Mouse (Mus musculus) hindbrain, embryonic 14.5 days (tissue): Measurements from ENCODE around the gene Nfix. TPM values are rescaled to one million over a fixed set of nuclear protein-coding genes. Genes with fewer than 3 reads are reported as not detected.
A peak's percentile ranks its signal among the peaks of the same experiment; 100 is the strongest.

Experiments
- ATAC-seq: fragments of 200-750 bp; cut with Nextera tagmentation; 2 replicates; pipeline ENCODE4 v1.8.0; 2017; ENCODE audit warnings: moderate number of reproducible peaks, mild to moderate bottlenecking, moderate TSS enrichment, moderate library complexity; ENCODE audit not compliant: low FRiP score
- DNase-seq: peaks from one replicate; pipeline ENCODE4 v3.0.0-alpha.2; 2015; ENCODE audit warnings: low spot score
- H3K27ac ChIP-seq: fragments of 300-500 bp; sonication (generic); 2 replicates; pipeline ENCODE4 v1.5.1; 2014; ENCODE audit warnings: mild to moderate bottlenecking, moderate library complexity
- H3K27me3 ChIP-seq: fragments of 300-500 bp; sonication (generic); 2 replicates; pipeline ENCODE4 v1.6.1; 2014; ENCODE audit warnings: mild to moderate bottlenecking, low read length, mixed read lengths; ENCODE audit not compliant: control insufficient read depth, insufficient read depth
- H3K36me3 ChIP-seq: fragments of 300-500 bp; sonication (generic); replicated peaks from 2 replicates; pipeline ENCODE4 v1.6.1; 2014; ENCODE audit not compliant: control insufficient read depth, insufficient read depth
- H3K4me1 ChIP-seq: fragments of 300-500 bp; sonication (generic); replicated peaks from 2 replicates; pipeline ENCODE4 v1.6.1; 2014; ENCODE audit warnings: antibody characterized with exemption, low read length, mixed read lengths; ENCODE audit not compliant: control insufficient read depth, insufficient read depth
- H3K4me2 ChIP-seq: fragments of 300-500 bp; sonication (generic); replicated peaks from 2 replicates; pipeline ENCODE4 v1.6.1; 2014; ENCODE audit warnings: mild to moderate bottlenecking, moderate library complexity
- H3K4me3 ChIP-seq: fragments of 300-500 bp; sonication (generic); replicated peaks from 2 replicates; pipeline ENCODE4 v1.5.1; 2014; ENCODE audit warnings: mild to moderate bottlenecking, low read length
- H3K9ac ChIP-seq: fragments of 300-500 bp; sonication (generic); 2 replicates; pipeline ENCODE4 v1.6.1; 2014
- H3K9me3 ChIP-seq: fragments of 300-500 bp; sonication (generic); 2 replicates; pipeline ENCODE4 v1.6.1; 2016; ENCODE audit warnings: low read length; ENCODE audit not compliant: control insufficient read depth
- WGBS: fragments of 180-500 bp; shearing (Covaris S2); extraction: QIAGEN DNeasy Blood & Tissue Kit; methylation state at CpG from one replicate; pipeline ENCODE4 v1.1.7; 2014; 5-methylcytosine and 5-hydroxymethylcytosine counted together
- polyA plus RNA-seq: library from polyadenylated mRNA; unstranded; fragments of >200 nt; fragmentation: Nextera tagmentation; extraction: Ambion mirVana; gene quantifications from 2 replicates; pipeline ENCODE4 v1.2.1, GENCODE M21; 2014

The Nfix gene
- polyA plus RNA-seq, 1 experiment from 2014 or later: 82.4 TPM

DNA sequence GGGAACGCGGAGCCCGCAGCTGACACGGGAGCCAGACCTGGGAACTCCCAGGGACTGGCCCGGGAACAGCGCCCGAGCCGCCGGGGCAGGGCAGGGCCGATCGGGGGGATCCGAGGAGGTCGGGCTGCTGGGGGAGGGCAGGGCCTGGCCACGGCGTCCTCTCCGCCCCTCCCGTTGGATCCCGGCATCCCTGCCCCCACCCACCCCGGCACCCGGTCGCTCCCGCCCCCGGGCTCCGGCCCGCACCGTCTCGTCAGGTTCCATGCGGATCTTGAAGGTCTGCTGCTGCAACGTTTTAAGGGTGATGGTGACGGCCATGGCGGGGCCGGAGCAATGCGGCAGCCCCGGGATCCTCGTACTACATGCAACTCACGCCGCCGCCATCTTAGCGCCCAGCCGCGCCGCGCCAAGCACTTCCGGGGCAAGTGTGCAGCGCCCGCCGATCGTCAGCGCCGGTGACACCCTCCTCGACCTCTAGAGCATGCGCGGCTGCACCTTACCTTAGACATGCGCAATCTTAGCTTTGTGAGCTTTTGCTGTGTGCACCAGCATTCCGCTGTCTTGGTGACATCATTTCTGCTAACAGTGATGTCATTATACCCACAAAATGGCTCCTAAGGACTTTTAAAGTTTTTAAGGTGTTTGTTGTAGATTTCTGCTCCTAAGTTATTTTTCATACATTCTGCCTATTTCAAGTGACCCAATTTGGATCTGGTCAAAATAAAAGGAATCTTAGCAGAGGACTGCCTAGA is 40.3 kb upstream of the Nfix start, which contains the start of gene Rad23a:
Gene Rad23a (minus strand): TSS at position 418 of the 752 bp plus-strand sequence.
- DNase-seq (peak; percentile 97), ATAC-seq (peak; percentile 95)
- Histone ChIP-seq H3K36me3 (peaks cover 83% of the 10 kb centered on the region), H3K9me3 (no peaks in the 10 kb centered on the region), H3K4me2 (peak within 1 kb of the TSS; percentile 76), H3K9ac (peak within 1 kb of the TSS; percentile 92), H3K27ac (peak within 1 kb of the TSS; percentile 89), H3K4me1 (peaks cover 24% of the 10 kb centered on the region), H3K4me3 (peak within 1 kb of the TSS; percentile 89), H3K27me3 (no peaks in the 10 kb centered on the region)
- WGBS: under 1% methylated on average over 41 of the region's 55 CpGs

DNA sequence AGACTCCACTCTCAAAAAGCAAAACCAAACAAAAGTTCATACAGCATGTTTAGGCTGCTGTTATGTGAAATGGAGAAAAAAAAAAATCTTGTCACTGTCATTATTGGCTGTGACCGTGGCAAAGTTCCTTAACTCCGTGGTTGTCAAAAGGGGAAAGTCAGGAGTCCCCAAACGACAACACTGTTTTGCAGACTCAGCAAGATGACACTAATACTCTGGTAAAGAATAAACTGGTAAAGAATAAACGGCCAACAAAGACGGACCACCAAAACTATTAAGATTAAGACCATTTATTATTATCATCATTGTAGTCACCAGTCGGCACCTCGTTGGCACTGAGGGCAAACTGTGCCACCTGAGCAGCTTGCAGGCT is 39.7 kb upstream of the Nfix start:
- peaks cover 82% of the 10 kb centered on the region for H3K36me3 ChIP-seq

DNA sequence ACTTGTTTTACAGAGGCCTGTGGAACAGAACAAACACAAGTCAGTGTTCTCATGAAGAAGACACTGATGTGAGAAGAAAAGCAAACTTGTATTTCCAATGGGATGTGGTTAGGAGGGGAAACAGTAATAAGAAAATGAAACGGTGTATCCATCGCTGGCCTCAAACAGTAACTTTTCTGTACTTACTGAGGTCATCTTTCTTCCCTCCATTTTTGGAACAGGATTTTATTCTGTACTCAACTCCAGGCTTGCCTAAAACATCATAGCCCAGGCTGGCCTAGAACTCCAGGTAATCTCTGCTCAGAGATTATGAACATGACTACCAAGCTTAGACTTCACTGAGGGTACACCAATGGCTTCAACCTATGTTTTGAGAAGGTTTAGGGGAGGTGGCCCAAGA is 39.3 kb upstream of the Nfix start:
- WGBS: 97% methylated on average over 2 of the region's 2 CpGs
- Histone ChIP-seq H3K4me2 (peak overlapping the region; percentile 76), H3K36me3 (peaks cover 82% of the 10 kb centered on the region), H3K27me3 (no peaks in the 10 kb centered on the region), H3K4me3 (peak overlapping the region; percentile 89), H3K4me1 (peaks cover 18% of the 10 kb centered on the region), H3K27ac (0 out of 2 replicates have a peak overlapping the region, but pooled peaks have one; percentile 89), H3K9ac (peak overlapping the region; percentile 92), H3K9me3 (no peaks in the 10 kb centered on the region)
- ATAC-seq: no peak
- DNase-seq: no peak

More for the DNA sequence above, 39.7 kb upstream of the Nfix start:
- Histone ChIP-seq H3K4me1 (peaks cover 21% of the 10 kb centered on the region), H3K9ac (peak overlapping the region; percentile 92), H3K27me3 (no peaks in the 10 kb centered on the region), H3K4me2 (peak overlapping the region; percentile 76), H3K27ac (peak overlapping the region; percentile 89), H3K9me3 (no peaks in the 10 kb centered on the region), H3K4me3 (peak overlapping the region; percentile 89)
- DNase-seq: no peak
- no peak for ATAC-seq
- WGBS: 3% methylated on average over 7 of the region's 7 CpGs

DNA sequence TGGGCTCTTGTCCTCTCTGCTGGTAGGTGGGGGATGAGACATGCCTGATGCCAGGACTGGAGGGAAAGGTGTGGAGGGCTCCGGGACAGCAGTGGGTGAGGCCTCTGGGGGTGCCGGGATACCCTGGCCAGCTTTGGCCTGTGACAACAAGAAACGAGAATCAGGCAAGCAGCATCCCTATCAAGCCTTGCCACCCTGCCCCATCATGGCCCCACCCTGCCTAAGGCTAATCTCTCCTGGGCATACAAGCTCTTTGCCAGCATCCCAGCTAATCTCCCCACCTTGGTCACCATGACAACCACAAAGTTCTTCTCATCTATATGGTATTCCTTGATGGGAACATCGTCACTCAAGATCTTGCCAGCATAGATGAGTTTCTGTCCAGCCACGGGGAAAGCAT is 38.4 kb upstream of the Nfix start:
- Histone ChIP-seq H3K4me3 (no peak overlapping the region), H3K27me3 (no peaks in the 10 kb centered on the region), H3K9ac (no peak overlapping the region), H3K4me1 (peaks cover 12% of the 10 kb centered on the region), H3K9me3 (no peaks in the 10 kb centered on the region), H3K4me2 (no peak overlapping the region), H3K27ac (no peak overlapping the region), H3K36me3 (peaks cover 81% of the 10 kb centered on the region)
- DNase-seq (no peak), ATAC-seq (no peak)
- 91% methylated on average over 5 of the region's 5 CpGs for WGBS

DNA sequence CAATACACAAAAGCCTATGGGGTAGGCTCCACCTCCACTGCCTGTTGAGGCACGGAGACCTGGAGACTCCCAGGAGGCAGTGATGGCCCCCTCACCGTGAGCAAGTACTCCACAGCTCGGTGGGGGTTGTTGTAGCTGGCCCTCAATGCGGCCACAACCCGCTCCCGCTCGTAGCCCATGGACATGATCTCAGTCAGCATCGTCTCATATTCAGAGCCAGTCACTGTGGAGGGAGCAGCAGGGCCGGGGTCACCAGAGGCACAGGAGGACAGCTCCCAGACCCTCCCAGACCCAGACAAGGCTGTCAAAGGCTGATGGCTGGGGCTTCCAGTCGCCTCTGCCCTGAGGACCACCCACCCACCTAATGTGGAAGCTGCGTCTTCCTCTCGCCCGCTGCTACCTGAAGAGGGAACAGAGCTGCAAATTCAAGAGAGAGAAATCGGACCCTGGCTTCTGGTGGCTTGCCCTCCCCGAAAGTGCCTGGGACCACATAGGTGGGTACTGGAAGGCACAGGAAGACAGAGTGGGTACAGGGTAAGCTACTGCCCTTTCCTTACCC is 37.8 kb upstream of the Nfix start:
- Histone ChIP-seq H3K9me3 (no peaks in the 10 kb centered on the region), H3K4me1 (peaks cover 16% of the 10 kb centered on the region), H3K27me3 (no peaks in the 10 kb centered on the region)

DNA sequence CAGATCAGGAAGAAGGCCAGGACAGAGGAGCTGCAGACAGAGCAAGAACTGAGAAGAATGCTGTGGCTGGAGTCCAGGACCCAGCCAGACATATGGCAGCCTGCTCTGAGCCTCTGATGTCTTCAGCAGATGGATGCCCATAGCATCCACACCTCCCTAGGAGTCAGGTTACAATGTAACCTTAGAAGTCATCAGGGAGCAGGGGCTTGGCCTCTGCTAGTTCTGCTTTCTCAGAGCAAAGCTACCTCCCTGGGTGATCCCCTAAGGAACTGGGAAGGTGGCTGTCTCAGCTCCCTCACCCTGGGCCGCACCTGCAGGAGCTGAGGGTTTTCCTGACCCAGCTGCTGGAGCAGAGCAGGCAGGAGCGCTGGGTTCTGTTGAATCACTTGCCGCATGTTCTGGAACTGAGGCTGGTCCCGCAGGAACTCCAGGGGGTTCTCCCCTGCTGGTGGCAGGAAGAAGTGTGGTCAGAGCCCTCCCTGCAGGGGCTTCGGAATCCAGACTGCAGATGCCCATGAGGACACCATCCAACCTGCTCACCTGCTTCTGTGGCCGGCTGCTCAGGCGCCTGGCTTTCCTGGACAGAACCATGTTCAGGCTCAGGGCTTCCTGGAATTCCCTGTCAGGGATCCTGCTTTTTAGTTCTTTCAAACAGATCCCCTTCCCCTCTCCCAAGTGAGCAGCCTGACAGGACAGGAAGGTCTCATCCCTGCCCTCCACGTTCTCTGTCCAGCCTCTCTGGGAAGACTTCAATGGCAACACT is 37.2 kb upstream of the Nfix start:
- 72% methylated on average over 8 of the region's 8 CpGs for WGBS
- no peak overlapping the region for H3K9ac ChIP-seq
- DNase-seq (no peak), ATAC-seq (no peak)
- H3K4me3 ChIP-seq: no peak overlapping the region
- no peak overlapping the region for H3K27ac ChIP-seq
- no peak overlapping the region for H3K4me2 ChIP-seq
- H3K9me3 ChIP-seq: no peaks in the 10 kb centered on the region
- H3K4me1 ChIP-seq: peaks cover 19% of the 10 kb centered on the region
- peaks cover 69% of the 10 kb centered on the region for H3K36me3 ChIP-seq
- no peaks in the 10 kb centered on the region for H3K27me3 ChIP-seq

More for the DNA sequence above, 37.8 kb upstream of the Nfix start:
- H3K4me3 ChIP-seq: no peak overlapping the region
- no peak overlapping the region for H3K27ac ChIP-seq
- peaks cover 76% of the 10 kb centered on the region for H3K36me3 ChIP-seq
- 83% methylated on average over 15 of the region's 15 CpGs for WGBS
- no peak for DNase-seq
- no peak overlapping the region for H3K9ac ChIP-seq
- no peak overlapping the region for H3K4me2 ChIP-seq
- no peak for ATAC-seq

DNA sequence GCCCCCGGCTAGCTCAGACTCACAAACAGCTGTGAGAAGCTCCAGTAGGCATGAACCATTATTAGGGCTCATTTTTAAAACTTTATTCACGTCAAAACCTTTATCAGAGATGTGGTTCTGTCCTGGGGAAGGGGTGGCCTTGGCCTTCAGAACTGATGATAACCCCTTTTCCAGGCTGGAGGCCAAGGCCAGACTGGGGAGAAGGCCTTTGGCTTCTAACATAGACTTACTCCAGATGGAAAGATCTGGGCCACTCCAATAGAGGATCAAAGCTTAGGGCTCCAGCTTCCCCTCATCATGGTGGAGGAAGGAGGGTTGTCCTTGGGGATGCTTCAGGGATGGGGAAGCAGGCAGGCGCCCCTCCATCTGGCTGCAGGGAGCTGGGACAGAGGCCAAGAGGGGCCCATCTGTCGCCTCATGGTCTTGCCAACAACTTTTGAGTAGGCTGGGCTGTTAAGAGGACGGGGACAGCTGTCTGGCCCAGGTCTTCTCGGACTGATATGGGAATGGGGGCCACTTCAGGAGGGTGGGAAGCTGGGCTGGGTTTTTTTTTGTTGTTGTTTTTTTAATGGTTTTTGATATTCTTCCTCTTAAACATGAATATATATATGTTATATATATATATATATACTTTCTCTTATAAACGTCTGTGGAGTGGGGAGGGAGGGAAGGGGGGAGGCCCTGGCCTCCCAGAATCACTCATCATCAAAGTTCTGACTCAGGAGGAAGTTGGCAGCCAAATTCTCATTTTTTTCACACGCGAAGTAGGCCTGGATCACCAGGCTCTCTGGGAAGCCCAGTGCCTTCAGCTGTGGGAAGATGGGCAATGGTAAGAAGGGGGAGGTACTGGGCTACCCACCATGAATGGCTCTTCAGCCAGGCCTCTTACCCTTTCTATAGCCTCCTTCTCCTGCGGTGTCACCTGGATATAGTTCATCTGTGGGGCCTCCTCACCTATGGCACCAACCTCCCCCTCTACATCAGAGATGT is 35.0 kb upstream of the Nfix start:
- no peak for DNase-seq
- Histone ChIP-seq H3K4me1 (peaks cover 19% of the 10 kb centered on the region), H3K4me2 (no peak overlapping the region), H3K4me3 (no peak overlapping the region), H3K9me3 (no peaks in the 10 kb centered on the region), H3K9ac (no peak overlapping the region), H3K27ac (peak overlapping the region; percentile 76), H3K36me3 (peaks cover 56% of the 10 kb centered on the region), H3K27me3 (no peaks in the 10 kb centered on the region)
- WGBS: 62% methylated on average over 10 of the region's 10 CpGs
- ATAC-seq: 0 out of 2 replicates have a peak, but pooled peaks have one; percentile 18

DNA sequence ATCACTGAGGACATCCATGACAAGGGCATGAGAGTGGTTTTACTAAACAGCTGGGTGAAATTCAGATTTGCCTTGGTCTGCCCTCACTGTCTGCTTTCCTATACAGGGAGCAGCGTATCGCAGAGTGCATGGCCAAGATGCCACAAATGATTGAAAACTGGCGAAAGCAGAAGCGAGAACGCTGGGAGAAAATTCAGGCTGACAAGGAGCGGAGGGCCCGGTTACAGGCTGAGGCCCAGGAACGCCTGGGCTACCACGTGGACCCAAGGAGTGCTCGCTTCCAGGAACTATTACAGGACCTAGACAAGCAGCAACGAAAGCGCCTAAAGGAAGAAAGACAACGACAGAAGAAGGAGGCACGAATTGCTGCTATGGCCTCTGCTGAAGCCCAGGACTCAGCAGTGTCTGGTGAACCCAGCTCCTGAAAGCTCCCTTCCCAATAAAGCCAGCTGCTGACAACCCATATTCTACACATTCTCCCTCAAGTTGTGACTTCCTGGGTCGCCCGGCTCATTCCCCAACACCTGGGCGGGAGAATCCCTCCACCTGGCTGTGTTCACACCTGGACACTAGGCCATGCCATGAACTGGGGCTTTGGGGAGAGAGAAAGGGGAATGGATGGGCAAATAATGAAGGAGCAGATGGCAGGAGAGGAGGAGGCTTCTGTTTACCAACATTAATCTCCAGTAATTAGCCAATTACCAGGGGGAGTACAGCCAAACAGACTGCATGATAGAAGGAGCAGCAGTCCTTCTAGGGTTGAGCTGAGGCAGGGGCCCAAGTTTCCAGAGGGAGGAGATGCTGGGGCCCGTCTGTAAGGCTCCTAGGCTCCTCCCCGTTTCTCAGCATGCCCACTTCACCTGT is 34.1 kb upstream of the Nfix start:
- peaks cover 12% of the 10 kb centered on the region for H3K4me1 ChIP-seq
- ATAC-seq (0 out of 2 replicates have a peak, but pooled peaks have one; percentile 39), DNase-seq (no peak)
- H3K9me3 ChIP-seq: no peaks in the 10 kb centered on the region
- WGBS: 88% methylated on average over 19 of the region's 19 CpGs
- H3K27ac ChIP-seq: peak overlapping the region; percentile 76
- H3K27me3 ChIP-seq: no peaks in the 10 kb centered on the region
- no peak overlapping the region for H3K9ac ChIP-seq
- H3K4me2 ChIP-seq: no peak overlapping the region
- H3K4me3 ChIP-seq: no peak overlapping the region
- H3K36me3 ChIP-seq: peaks cover 56% of the 10 kb centered on the region
